Mouse (Mus musculus) embryo, embryonic 10 days (tissue): Measurements from ENCODE around the gene Paf1.
"Not testable (repeated sequence)": the region's sequence is repeated elsewhere in the genome, so short reads cannot be mapped to it uniquely, and the experiment has no call there.

Source experiments
- DNase-seq: peaks from one replicate; pipeline ENCODE4 v3.0.0-alpha.2; 2015; ENCODE audit warnings: low spot score

Gene Paf1

DNA sequence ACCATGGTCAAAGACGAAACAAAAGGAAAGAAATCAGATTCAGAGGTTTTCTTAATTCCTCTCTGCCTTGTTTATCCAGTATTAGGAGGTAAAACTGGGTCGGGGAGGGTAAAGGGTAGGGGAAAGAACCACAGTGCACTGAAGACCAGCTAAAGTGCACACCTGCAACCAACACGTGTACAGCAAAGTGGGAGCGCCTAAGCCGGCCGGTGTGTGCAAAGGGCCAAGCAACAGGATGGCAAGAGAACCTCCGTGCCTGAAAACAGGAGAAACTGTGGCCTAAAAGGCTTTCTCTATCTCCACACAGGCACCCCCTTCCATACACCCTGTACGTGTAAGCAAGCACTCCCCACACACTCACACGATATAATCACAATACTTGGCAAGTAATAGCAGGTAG, 7.6 kb upstream of the Paf1 start:
- no peak for DNase-seq

DNA sequence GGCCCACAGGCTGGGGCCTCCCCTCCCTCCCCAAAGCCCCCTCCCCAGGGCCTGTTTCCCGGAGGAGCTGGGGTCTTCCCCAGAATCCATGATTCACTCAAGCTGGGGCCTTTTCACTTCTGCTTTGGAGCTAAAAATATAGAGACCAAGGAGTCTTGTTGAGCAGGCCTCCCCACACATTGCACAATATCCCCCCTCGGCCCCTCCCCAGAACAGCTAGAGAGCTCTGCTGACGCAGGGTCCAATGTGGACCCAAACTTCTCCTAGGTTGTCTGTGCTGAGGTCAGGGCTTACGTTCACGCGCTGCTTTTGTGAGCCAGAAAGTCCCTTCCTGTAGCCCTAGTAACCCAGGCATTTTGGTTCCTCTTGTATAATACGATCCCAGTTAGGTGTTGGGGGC, 6.7 kb upstream of the Paf1 start:
- no peak for DNase-seq

DNA sequence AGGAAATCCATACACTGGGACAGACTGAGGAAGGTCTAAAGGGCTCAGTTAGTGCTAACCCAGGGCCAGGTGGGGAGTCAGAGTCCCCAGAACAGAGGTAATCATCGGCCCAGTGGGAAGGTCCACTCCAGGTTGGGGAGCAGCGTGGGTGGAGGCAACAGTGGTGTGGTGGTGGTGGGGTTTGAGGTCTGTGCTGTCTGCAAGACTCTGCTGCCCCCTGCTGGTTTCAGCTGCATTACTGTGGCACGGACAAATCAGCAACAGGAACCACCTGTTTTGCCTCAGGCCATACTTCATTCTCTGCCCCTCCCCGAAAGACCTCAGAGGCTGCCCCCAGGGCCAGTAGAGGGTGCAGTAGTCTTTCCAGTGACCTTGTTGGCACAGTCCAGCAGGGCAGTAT, 6.3 kb upstream of the Paf1 start:
- DNase-seq = peak; percentile 90

DNA sequence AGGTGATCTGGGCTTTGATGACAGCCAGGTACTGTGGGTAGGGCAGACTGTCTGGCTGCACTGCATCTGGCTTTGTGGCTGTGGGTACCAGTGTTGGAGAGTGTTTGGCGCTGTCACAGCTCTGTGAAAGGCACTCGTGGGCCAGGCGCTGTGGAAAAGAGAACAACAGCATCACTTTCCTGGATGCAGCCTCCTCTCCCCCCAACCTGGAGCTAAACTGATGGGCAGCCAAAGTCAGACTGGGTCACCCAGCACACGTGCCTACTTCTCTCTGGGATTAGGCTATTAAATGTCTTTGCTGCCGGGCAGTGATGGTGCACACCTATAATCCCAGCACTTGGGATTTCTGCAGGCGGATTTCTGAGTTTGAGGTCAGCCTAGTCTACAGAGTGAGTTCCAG, 5.9 kb upstream of the Paf1 start:
- DNase-seq = not testable (repeated sequence)

DNA sequence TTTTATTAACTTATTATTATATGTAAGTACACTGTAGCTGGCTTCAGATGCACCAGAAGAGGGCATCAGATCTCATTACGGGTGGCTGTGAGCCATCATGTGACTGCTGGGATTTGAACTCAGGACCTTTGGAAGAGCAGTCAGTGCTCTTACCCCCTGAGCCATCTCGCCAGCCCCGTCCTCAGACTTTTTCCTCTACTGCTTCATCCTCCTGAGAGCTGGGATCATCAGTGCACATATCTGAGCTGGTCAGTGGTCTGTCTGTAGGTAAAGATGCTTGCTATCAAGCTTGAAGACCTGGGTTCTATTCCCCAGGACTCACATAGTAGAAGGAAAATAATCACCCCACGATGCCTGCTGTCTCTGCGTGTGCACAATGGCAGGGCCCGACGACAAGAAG, 5.4 kb upstream of the Paf1 start:
- DNase-seq = not testable (repeated sequence)

DNA sequence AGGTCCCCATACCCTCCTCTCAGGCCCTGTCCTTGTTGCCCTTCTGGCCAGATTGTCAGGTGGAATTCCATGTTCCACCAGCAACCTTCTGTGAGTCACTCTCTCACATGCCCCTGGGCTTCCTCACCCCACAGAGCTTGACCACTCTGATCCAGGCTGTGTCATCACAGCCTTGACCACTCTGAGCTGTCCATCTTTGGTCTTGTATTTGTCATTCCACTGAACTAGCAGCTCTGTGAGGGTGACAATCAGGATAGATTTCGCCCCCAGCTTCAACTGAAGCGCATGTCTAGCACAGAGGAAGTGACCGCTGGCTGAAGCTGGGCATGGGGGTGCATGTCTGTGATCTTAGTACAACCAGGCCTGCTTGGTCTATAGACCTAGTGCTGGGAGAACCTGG, 2.4 kb upstream of the Paf1 start:
- no peak for DNase-seq

DNA sequence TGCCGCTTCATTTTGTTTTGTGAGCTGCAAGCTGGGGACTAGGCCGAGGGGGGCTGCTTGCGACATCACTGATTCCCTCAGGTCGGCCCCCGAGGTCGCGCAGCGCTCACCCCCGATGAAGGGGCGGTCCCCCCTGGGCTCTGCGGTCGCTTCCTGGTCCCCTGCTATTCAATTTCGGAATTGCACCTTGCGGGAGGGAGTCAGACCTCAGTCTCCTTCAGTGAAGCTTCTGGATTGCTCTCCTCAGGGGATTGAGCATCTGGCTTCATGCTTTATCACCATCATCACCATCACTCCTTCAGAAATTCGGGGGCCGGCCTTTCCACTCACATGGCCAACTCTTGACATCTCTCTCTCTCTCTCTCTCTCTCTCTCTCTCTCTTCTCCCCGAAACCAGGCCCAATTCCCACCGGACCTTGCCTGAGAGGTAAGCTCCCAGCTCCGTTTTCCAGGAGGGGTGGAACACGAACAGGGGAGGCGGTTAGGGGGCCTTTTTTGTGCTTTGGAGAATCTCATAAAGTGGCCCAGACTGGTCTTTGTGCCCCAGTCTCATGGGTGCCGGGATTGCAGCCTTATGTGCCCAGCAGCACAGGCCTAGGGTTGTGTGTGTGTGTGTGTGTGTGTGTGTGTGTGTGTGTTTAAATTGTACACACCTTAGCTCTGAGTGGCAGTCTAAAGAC, 661 bp downstream of the Paf1 start:
- no peak for DNase-seq

DNA sequence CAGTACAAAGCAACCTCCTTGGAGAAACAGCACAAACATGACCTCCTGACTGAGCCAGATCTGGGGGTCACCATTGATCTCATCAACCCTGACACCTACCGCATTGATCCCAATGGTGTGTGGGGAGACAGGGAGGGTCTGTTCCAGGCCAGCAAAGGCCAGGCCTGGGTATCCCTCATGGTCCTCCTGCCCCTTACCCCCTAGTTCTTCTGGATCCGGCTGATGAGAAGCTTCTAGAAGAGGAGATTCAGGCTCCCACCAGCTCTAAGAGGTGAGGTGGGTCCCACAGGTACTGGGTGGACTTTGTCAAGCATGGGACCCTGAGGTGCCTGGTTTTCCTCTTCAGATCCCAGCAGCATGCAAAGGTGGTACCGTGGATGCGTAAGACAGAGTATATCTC, 2.7 kb downstream of the Paf1 start:
- DNase-seq = no peak

DNA sequence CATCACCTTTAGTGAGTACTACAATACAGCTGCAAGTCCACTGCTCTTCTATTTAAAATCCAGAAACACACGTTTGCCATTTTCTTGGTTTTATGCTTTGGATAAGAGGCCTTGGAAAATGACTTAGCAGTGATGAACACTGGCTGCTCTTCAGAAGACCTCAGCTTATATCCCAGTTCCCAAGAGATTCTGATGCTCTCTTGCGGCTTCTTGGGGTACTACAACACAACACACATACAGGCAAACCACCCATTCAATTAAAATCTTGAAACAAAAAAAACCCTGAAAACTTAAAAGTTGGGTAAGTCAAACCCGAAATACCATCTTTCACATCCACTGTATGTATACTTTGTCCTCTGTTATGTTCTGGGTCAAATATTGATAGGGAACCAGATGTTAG, 5.2 kb downstream of the Paf1 start:
- no peak for DNase-seq

DNA sequence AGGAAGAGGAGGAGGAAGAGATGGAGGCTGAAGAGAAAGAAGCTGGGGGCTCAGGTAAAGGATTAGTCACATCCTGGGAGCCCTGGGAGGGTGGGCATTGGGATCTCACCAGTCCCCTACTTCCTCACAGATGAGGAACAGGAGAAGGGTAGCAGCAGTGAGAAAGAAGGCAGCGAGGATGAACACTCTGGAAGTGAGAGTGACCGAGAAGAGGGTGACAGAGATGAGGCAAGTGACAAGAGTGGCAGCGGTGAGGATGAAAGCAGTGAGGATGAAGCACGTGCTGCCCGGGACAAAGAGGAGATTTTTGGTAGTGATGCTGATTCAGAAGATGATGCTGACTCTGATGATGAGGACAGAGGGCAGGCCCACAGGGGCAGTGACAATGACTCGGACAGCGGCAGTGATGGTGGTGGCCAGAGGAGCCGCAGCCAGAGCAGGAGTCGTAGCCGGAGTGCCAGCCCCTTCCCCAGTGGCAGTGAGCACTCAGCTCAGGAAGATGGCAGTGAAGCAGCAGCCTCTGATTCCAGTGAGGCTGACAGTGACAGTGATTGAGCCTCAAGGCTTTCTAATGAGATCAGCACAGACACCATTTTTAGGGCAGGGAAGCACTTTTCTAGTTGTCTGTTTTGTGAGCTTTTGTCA, 6.1 kb downstream of the Paf1 start:
- no peak for DNase-seq

DNA sequence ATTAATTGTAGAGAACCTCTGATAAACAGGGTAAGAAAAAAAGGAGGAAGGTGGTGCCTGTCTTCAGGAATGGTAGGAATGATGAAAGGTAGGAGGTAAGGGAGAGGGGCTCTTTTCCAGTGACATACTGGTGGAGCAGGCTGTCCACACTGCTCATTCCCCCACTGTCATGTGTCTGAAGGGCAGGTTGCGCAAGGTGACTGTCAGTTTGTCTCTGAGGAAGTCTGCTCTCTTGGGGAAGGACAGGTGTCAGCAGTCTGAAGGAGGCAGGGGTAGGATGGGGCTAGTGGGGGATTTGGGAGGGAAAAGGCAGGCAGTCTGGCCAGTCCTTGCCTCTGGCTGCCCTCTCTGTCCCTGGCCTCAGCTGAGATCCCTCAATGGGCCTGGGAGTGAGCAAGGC, 8.3 kb downstream of the Paf1 start:
- no peak for DNase-seq

DNA sequence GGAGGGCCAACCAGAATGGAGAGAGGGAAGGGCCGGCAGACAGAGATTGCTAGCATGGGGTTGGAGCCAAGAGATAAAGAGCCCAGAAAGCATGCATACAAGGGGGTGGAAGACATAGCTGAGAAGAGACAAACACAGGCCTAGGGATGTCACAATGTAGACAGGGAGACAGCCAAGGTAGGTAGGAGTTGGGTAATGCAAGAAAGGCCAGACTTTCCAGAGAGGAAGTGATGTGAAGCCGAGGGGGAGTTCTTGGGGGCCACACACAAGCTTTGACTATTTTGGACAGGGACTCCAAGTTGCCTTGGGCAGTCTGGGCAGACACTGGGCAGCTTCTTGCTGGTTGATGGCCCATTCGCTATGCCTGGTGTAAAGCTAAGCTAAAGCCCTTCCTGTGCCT, 9.2 kb downstream of the Paf1 start:
- no peak for DNase-seq

DNA sequence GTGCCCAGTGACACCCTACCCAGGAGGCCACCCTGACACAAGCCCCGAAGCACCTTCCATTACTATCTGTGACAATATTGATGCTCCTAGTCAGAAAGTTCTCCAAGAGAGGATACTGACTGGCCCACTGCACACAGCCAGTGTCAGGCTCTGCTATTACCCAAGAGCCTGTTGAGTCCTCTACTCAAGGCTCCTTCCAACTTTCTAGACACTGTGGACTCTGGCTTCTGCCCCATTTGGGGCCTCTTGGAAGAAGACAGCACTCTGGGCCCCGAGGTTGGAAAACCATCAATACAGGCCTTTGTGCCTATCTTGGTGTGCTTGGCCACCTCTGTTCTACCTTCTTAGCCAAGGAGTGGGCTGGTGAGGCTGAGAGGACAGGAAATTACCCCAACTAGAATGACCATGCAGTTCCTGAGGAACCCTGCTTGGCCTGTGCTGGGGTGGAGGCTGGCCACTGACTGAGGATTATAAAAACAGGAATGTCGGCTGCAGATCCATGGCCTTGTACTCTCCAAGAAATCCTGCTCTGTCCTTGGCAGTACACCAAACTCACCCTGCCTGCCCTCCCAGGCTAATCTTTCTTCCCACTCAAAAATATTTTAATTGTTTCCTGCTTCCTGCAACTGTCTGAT, 18.2 kb downstream of the Paf1 start:
- no peak for DNase-seq

DNA sequence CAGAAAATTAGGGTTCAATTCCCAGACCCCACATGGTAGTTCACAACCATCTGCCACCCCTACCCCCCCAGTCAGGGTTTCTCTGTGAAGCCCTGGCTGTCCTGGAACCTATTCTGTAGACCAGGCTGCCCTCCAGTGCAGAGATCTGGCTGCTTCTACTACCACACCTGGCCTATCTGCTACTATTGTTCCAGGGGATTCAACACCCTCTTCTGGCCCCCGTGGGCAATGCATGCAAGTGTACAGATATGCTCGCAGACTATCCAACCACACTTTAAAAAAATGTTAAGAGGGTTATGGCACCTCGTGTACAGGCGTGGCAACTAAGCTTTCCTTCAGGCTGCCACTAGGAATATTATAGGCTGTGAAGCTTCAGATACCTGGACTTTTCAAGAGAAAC, 20.1 kb downstream of the Paf1 start:
- DNase-seq = no peak

DNA sequence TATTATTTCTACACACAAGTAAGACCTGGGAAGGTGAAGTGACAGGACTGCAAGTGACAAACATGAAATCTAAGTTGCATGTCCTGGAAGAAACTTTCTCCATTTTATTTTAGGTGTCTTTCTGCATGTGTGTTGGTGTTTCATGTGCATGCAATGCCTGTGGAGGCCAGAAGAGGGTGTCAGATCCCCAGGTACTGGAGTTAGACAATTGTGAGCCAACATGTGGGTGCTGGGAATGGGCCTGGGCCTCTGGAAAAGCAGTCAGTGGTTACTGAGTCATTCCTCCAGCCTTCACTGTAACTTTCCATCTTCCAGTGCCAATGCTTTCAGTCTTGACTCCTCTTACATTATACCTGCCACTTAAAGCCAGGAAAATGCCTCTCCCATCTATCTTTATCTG, 24.6 kb downstream of the Paf1 start:
- DNase-seq = no peak

DNA sequence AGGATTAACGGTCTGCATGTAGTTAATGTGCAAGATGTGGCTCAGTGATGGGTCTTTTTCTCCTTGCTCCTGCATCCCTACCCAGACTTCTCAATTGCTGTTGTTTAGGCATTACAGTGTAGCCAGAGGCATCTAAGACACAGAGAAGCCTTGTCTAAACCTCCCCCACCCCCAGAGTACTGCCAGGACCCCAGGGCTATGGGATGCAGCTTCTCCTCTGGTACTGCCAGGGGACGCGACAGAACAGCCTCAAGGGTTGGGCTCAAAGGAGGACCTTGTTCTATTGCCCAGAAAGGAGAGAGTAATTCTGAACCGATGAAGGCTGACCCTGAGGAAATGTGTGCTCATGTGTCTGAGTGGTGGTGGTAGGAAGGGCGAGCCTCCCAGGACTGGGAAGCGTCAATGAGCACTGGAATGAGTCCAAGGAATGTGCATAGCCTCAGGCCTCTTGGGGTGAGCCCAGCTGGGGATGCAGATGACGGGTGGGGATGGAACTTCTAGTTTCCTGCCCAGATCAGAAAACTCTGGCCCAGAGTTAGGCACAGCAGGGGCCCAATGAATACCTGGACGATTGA, 25.4 kb downstream of the Paf1 start:
- DNase-seq = no peak

DNA sequence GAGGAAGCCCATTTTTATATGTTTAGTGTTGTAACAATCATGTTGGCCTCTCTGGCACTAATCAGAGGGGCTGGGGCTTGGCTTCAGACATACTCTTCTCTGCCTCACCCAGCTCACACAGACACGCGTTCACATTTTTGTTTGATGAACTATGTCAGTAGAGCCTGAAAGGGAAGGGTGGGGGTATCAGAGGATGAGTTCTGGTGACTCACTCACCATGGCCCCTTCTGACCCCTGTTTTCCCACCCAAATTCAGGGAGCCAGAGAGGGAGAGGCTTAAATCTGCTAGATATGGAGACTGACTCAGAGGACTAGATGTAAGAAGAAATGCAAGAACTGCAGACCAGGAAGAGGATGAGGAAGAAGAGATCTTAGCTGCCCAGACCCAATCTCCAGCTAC, 26.7 kb downstream of the Paf1 start:
- DNase-seq = no peak

DNA sequence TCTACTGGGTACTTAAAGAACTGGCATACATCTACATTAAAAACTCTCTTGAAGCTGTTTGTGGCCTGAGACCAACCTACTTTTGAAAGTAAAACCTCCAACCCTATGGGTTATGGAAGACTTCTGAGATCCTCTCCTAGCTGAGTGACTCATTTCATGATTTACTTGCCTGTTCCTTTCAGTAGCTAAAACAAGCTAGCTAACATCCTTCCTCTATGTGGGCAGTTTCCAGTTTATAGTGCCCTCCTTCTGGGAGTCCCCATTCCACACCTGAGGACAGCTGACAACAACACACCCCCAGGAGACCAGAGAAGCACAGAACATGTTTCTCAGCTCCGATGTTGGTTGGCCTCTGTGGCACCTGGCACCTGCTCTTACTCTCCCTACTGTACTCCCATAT, 30.3 kb downstream of the Paf1 start:
- no peak for DNase-seq

DNA sequence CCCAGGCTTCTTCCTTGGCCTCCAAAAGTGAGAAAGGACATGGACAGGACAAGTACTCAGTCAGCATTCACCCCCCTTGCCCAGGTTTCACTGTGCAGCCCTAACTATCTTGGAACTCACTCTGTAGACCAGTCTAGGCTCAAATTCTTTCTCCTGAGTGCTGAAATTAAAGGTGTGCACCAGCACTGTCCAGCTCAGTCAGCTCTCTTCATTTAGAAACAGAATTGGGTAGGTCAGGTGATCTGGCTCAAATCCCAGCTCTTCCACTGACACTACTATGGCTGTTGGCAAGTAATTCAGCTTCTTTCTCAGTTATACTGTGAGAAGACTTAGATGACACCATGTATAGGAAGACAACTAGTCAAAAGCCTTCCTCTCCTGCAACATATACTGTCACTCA, 35.0 kb downstream of the Paf1 start:
- DNase-seq = no peak

DNA sequence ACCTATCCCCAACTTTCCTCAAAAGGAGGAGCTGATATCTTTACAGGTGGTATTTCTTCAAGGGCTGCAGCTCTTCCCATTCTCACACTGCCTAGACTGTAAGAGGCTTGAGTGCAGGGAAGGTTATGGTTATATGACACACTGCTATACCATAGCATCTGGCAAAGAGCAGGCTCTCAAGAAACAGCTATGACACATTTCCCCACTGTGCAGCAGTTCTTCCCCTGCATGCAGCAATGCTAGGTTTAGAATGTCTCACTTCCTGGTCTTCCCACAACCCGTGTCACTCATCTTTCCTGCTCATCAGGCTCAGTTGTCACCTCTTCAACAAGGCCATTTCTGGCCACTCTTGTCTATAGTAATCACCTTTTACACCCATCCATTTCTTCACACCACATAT, 37.8 kb downstream of the Paf1 start:
- no peak for DNase-seq

DNA sequence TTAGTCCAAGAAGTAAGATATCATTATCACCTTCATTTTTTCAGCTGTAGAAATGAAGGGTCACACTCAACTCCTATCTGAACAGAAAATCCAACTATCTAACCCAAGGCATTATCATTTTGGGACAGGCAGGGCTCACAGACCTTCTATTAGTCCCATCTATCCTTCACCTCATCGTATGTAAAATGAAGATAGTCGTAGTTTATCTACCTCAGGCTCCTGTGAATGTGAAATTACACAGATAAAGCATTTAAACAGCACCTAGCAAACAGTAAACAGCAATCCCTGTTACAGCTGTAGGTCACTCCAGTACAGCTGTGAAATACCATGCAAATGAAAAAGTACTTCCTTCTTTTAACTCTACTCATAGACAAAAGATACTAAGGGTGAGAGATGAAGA, 39.5 kb downstream of the Paf1 start:
- no peak for DNase-seq

DNA sequence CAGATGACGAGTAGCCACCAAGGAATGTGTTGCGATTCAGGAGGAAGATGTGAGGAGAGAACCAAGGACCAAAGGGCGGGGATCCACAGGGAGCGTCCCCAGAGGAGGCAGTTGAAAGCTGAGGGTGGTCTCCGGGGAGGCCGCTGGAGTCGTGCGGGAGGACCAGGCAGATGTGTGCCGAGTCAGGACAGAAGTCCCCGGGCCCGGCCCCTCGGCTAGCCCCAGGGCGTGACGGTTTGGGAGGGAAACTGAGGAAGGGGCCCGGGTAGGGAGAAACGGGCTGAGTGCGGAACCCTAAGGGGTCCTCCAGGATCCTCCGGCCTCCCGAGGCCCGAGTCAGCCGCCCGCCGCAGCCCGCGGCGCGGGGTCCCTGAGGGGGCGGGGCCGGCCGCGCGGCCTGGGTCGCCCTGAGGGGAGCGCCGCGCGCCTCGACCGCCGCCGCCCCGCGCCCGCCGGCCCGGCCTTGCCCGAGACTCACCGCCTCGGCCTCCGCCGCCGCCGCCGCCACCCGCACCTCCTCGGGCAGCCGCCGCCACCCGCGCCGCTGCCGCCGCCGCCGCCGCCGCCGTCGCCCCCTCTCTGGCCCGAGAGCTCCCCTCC, 43.0 kb downstream of the Paf1 start:
- peak; percentile 20 for DNase-seq

DNA sequence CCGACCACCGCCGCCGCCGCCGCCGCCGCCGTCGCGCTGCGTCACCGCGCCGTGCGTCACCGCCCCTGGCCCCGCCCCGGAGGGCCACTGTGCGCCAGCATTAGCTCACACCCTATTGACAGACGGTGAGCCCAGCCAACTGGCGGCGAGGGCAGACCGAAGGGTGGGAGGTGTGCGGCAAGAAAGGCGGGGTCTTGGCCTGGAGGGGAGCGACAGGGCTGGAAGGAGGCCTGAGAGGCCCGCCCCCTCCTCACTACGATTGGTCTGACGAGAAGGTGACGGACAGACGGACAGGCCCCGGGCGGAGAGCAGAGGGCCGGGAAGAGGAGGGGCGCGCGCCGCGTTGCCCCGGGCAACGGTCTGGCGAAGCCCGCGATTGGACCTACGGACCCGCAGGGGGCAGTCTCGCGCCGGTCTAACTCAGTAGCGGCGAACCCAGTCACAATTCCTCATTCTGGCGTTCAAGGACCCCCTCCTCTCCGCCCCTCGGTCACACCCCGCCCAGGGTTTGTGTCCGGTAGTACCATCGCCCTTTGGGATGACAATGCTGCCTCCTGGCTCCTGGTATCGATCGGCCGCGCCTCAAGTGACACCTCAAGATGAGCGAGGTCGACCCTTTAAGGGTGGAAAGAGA, 43.6 kb downstream of the Paf1 start:
- peak; percentile 99 for DNase-seq
